Mouse (Mus musculus): ENCODE measurements at regions not wholly inside any gene's neighbourhood (a gene's known extent, or its start where the extent isn't known, plus 50 kb on each side); places are given as distances from the start of the nearest gene placed in this dataset.

- H3K27me3 ChIP-seq (replicated peaks; ENCODE audit: control insufficient read depth, insufficient read depth, low read length), result no peaks in the 10 kb centered on the region
- WGBS, result 67% methylated on average over 2 of the region's 2 CpGs
- no peaks in the 10 kb centered on the region for H3K4me1 ChIP-seq (replicated peaks; ENCODE audit: control insufficient read depth, insufficient read depth, low read length)
- ATAC-seq (replicated peaks; ENCODE audit: low FRiP score, low TSS enrichment, low read depth), result no peak
- DNase-seq (ENCODE audit: low spot score), result no peak
- no peaks in the 10 kb centered on the region for H3K36me3 ChIP-seq (ENCODE audit: control insufficient read depth, insufficient read depth, low read length)
- H3K4me3 ChIP-seq (ENCODE audit: low read depth, low read length), result no peak overlapping the region
- no peaks in the 10 kb centered on the region for H3K9me3 ChIP-seq (ENCODE audit: control insufficient read depth, low read length)
- no peak overlapping the region for H3K4me2 ChIP-seq (ENCODE audit: low read length)
- H3K9ac ChIP-seq (ENCODE audit: low read length), result no peak overlapping the region
- H3K27ac ChIP-seq (ENCODE audit: low read depth), result no peak overlapping the region
These were observed 90.6 kb upstream of the Usp47 start for GRCm38 (mm10) chr7:111932725-111933124.

DNA sequence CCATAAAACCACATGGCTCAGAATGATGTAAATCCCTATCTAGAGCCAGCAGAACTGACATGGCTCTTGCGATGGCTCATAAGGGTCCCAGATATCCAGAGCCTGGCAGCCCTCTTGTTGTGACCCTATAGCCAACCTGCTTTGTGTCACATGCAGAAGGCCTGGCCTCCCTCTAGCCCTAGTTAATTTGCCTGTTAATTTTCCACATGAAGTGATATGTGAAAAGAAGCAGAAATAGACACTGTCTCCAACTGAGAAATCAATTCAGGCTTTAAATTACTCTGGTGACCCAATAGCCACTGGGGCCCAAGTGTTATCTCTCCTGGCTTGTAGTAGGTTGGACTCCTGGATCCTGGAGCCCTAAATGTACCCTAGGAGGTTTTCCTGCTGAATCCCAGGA, 103.3 kb upstream of the Usp47 start:
- Histone ChIP-seq H3K9me3 (ENCODE audit: control insufficient read depth, low read length) (no peaks in the 10 kb centered on the region), H3K4me2 (ENCODE audit: low read length) (no peak overlapping the region), H3K4me1 (replicated peaks; ENCODE audit: control insufficient read depth, insufficient read depth, low read length) (no peaks in the 10 kb centered on the region), H3K4me3 (ENCODE audit: low read depth, low read length) (no peak overlapping the region), H3K36me3 (ENCODE audit: control insufficient read depth, insufficient read depth, low read length) (no peaks in the 10 kb centered on the region), H3K27me3 (replicated peaks; ENCODE audit: control insufficient read depth, insufficient read depth, low read length) (no peaks in the 10 kb centered on the region), H3K27ac (ENCODE audit: low read depth) (no peak overlapping the region), H3K9ac (ENCODE audit: low read length) (no peak overlapping the region)
- WGBS, result 92% methylated on average over 1 of the region's 1 CpGs
- ATAC-seq (replicated peaks; ENCODE audit: low FRiP score, low TSS enrichment, low read depth) (no peak), DNase-seq (ENCODE audit: low spot score) (no peak)

DNA sequence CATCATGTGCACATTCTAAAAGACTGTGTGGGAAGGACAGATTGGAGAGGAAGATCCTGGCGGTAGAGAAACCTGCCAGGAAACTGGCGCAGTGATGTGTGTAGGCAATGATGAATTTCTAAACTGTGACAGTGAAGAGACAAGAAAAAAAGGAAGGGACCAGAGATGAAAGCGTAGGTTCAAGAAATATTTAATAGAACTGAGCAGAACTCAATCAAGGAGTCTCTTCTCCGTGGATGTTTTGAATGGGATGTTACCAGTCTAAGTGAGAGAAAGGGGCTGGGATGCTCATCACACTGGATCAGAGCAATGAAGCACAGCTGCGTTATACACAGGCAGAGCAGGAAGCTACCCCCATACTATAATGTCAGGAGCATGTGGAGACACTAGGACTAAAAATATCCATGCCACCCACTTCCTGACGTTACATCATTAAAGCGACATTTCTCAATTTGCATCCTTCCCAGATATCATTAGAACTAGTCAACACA, 119.5 kb upstream of the Usp47 start:
- 74% methylated on average over 7 of the region's 7 CpGs for WGBS
- Histone ChIP-seq H3K9me3 (ENCODE audit: control insufficient read depth, low read length) (no peaks in the 10 kb centered on the region), H3K9ac (ENCODE audit: low read length) (no peak overlapping the region), H3K4me1 (replicated peaks; ENCODE audit: control insufficient read depth, insufficient read depth, low read length) (no peaks in the 10 kb centered on the region), H3K4me2 (ENCODE audit: low read length) (no peak overlapping the region), H3K27ac (ENCODE audit: low read depth) (no peak overlapping the region), H3K4me3 (ENCODE audit: low read depth, low read length) (no peak overlapping the region), H3K27me3 (replicated peaks; ENCODE audit: control insufficient read depth, insufficient read depth, low read length) (no peaks in the 10 kb centered on the region), H3K36me3 (ENCODE audit: control insufficient read depth, insufficient read depth, low read length) (no peaks in the 10 kb centered on the region)
- no peak for DNase-seq (ENCODE audit: low spot score)
- ATAC-seq (replicated peaks; ENCODE audit: low FRiP score, low TSS enrichment, low read depth), result no peak

- no peak overlapping the region for H3K9ac ChIP-seq (ENCODE audit: low read length)
- DNase-seq (ENCODE audit: low spot score), result no peak
- no peaks in the 10 kb centered on the region for H3K27me3 ChIP-seq (replicated peaks; ENCODE audit: control insufficient read depth, insufficient read depth, low read length)
- H3K4me3 ChIP-seq (ENCODE audit: low read depth, low read length), result no peak overlapping the region
- no peak for ATAC-seq (replicated peaks; ENCODE audit: low FRiP score, low TSS enrichment, low read depth)
- H3K4me1 ChIP-seq (replicated peaks; ENCODE audit: control insufficient read depth, insufficient read depth, low read length), result no peaks in the 10 kb centered on the region
- no peaks in the 10 kb centered on the region for H3K36me3 ChIP-seq (ENCODE audit: control insufficient read depth, insufficient read depth, low read length)
- no peaks in the 10 kb centered on the region for H3K9me3 ChIP-seq (ENCODE audit: control insufficient read depth, low read length)
- H3K4me2 ChIP-seq (ENCODE audit: low read length), result no peak overlapping the region
- H3K27ac ChIP-seq (ENCODE audit: low read depth), result no peak overlapping the region
- 82% methylated on average over 1 of the region's 1 CpGs for WGBS
These were observed 117.2 kb upstream of the Galnt18 start for GRCm38 (mm10) chr7:111897016-111897415.

GRCm38 (mm10) chr7:111896255-111896654, 116.5 kb upstream of the Galnt18 start:
- Histone ChIP-seq H3K4me1 (replicated peaks; ENCODE audit: control insufficient read depth, insufficient read depth, low read length) (no peaks in the 10 kb centered on the region), H3K27me3 (replicated peaks; ENCODE audit: control insufficient read depth, insufficient read depth, low read length) (no peaks in the 10 kb centered on the region), H3K9ac (ENCODE audit: low read length) (no peak overlapping the region), H3K4me3 (ENCODE audit: low read depth, low read length) (no peak overlapping the region), H3K27ac (ENCODE audit: low read depth) (no peak overlapping the region), H3K4me2 (ENCODE audit: low read length) (no peak overlapping the region), H3K9me3 (ENCODE audit: control insufficient read depth, low read length) (no peaks in the 10 kb centered on the region), H3K36me3 (ENCODE audit: control insufficient read depth, insufficient read depth, low read length) (no peaks in the 10 kb centered on the region)
- DNase-seq (ENCODE audit: low spot score), result no peak
- ATAC-seq (replicated peaks; ENCODE audit: low FRiP score, low TSS enrichment, low read depth), result no peak
- WGBS, result 51% methylated on average over 5 of the region's 5 CpGs

DNA sequence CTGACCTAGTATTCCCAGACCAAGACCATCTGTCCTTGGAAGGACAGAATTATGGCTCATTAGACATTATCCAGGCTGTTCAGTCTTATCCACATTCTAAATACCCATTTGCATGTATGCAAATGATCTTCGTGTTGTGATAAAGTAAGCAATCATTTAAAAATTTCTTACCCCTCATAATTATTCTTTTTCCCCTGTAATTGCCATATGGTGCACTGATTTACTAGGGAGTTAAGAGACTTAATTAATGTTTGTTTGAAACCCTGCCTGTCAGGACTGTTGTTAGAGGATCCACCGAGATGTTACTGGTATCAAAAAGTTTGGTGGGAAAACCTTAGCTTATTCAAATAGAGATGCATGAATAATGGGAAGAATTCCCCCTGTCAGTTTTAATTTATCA, 103.2 kb upstream of the Galnt18 start:
- peaks cover under 1% of the 10 kb centered on the region; the same call in 1 of the 2 replicates for H3K4me1 ChIP-seq (replicated peaks; ENCODE audit: control insufficient read depth, insufficient read depth, low read length)
- H3K36me3 ChIP-seq (ENCODE audit: control insufficient read depth, insufficient read depth, low read length), result no peaks in the 10 kb centered on the region
- no peak overlapping the region for H3K27ac ChIP-seq (ENCODE audit: low read depth)
- H3K9me3 ChIP-seq (ENCODE audit: control insufficient read depth, low read length), result no peaks in the 10 kb centered on the region
- no peak for ATAC-seq (replicated peaks; ENCODE audit: low FRiP score, low TSS enrichment, low read depth)
- H3K4me3 ChIP-seq (ENCODE audit: low read depth, low read length), result no peak overlapping the region
- no peak overlapping the region for H3K4me2 ChIP-seq (ENCODE audit: low read length)
- no peak for DNase-seq (ENCODE audit: low spot score)
- H3K27me3 ChIP-seq (replicated peaks; ENCODE audit: control insufficient read depth, insufficient read depth, low read length), result no peaks in the 10 kb centered on the region
- H3K9ac ChIP-seq (ENCODE audit: low read length), result no peak overlapping the region
- 84% methylated on average over 2 of the region's 2 CpGs for WGBS

- DNase-seq (ENCODE audit: low spot score), result no peak
- WGBS, result 71% methylated on average over 4 of the region's 4 CpGs
- no peak for ATAC-seq (replicated peaks; ENCODE audit: low FRiP score, low TSS enrichment, low read depth)
These were observed 100.4 kb upstream of the Galnt18 start for GRCm38 (mm10) chr7:111880067-111880675.

DNA sequence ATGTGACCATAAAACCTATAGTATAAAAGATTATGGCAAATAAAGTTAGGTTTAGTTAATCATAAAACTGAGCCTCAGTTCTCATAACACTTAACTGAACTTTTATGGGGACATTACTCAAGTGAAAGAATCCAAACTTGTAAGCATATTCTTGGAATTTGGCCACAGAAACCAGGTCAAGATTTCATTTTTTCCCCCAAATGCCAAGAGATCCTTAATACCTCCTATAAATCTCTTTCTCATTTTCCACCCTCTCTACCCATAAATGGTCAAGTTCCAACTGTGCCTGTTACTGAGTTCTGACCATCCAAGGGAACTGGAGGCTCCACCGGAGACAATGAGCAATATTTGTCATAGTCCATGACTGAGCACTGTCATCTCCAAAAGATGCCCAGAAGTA, 97.8 kb upstream of the Galnt18 start:
- WGBS, result 44% methylated on average over 1 of the region's 1 CpGs
- H3K27ac ChIP-seq (ENCODE audit: low read depth), result no peak overlapping the region
- no peaks in the 10 kb centered on the region for H3K27me3 ChIP-seq (replicated peaks; ENCODE audit: control insufficient read depth, insufficient read depth, low read length)
- H3K36me3 ChIP-seq (ENCODE audit: control insufficient read depth, insufficient read depth, low read length), result no peaks in the 10 kb centered on the region
- H3K4me3 ChIP-seq (ENCODE audit: low read depth, low read length), result no peak overlapping the region
- H3K9me3 ChIP-seq (ENCODE audit: control insufficient read depth, low read length), result no peaks in the 10 kb centered on the region
- peaks cover 11% of the 10 kb centered on the region for H3K4me1 ChIP-seq (replicated peaks; ENCODE audit: control insufficient read depth, insufficient read depth, low read length)
- no peak for DNase-seq (ENCODE audit: low spot score)
- no peak overlapping the region for H3K9ac ChIP-seq (ENCODE audit: low read length)
- no peak for ATAC-seq (replicated peaks; ENCODE audit: low FRiP score, low TSS enrichment, low read depth)
- H3K4me2 ChIP-seq (ENCODE audit: low read length), result no peak overlapping the region

More at GRCm38 (mm10) chr7:111880067-111880675, 100.4 kb upstream of the Galnt18 start:
- Histone ChIP-seq H3K27me3 (replicated peaks; ENCODE audit: control insufficient read depth, insufficient read depth, low read length) (no peaks in the 10 kb centered on the region), H3K9ac (ENCODE audit: low read length) (no peak overlapping the region), H3K36me3 (ENCODE audit: control insufficient read depth, insufficient read depth, low read length) (no peaks in the 10 kb centered on the region), H3K27ac (ENCODE audit: low read depth) (no peak overlapping the region), H3K9me3 (ENCODE audit: control insufficient read depth, low read length) (no peaks in the 10 kb centered on the region), H3K4me2 (ENCODE audit: low read length) (no peak overlapping the region), H3K4me3 (ENCODE audit: low read depth, low read length) (no peak overlapping the region), H3K4me1 (replicated peaks; ENCODE audit: control insufficient read depth, insufficient read depth, low read length) (peaks cover 11% of the 10 kb centered on the region)

DNA sequence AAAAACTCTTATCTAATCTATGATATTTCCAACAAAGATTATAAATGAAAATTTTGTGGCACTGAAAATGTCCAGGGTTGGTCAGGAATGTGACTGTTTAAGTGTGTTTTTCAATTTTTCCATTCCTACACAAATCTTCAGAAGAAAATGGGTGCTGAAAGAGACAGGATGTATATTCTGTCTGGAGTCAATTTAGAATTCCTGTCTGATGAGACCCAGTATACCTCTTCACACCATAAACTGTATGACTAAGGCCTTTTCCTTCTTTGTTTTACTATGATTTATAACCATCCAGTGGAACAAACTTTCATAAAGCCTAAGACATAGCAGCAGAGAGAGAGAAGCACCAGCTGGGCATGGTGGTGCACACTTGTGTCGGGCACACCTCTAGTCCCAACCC, 96.2 kb upstream of the Galnt18 start:
- WGBS, result 39% methylated on average over 1 of the region's 1 CpGs
- Histone ChIP-seq H3K27ac (ENCODE audit: low read depth) (0 out of 2 replicates have a peak overlapping the region, but pooled peaks have one; percentile 6), H3K36me3 (ENCODE audit: control insufficient read depth, insufficient read depth, low read length) (no peaks in the 10 kb centered on the region), H3K4me2 (ENCODE audit: low read length) (no peak overlapping the region), H3K9me3 (ENCODE audit: control insufficient read depth, low read length) (no peaks in the 10 kb centered on the region), H3K9ac (ENCODE audit: low read length) (no peak overlapping the region), H3K4me3 (ENCODE audit: low read depth, low read length) (no peak overlapping the region), H3K4me1 (replicated peaks; ENCODE audit: control insufficient read depth, insufficient read depth, low read length) (peaks cover 11% of the 10 kb centered on the region), H3K27me3 (replicated peaks; ENCODE audit: control insufficient read depth, insufficient read depth, low read length) (no peaks in the 10 kb centered on the region)
- no peak for DNase-seq (ENCODE audit: low spot score)
- peak; percentile 66; the same call in 1 of the 2 replicates for ATAC-seq (replicated peaks; ENCODE audit: low FRiP score, low TSS enrichment, low read depth)

Data from intestine, embryonic 14.5 days (tissue).